Mouse (Mus musculus): ENCODE data around the gene Olfr1423. TPM values are rescaled to one million over a fixed set of nuclear protein-coding genes. Genes with fewer than 3 reads are reported as not detected.
A peak's percentile ranks its signal among the peaks of the same experiment; 100 is the strongest.
"Not testable (repeated sequence)": the region's sequence is repeated elsewhere in the genome, so short reads cannot be mapped to it uniquely, and the experiment has no call there.

The Olfr1423 gene
- not detected for total RNA-seq (2021)
- long read RNA-seq, experiment 1 = 0 reads
- long read RNA-seq, experiment 2 = 0 reads

DNA sequence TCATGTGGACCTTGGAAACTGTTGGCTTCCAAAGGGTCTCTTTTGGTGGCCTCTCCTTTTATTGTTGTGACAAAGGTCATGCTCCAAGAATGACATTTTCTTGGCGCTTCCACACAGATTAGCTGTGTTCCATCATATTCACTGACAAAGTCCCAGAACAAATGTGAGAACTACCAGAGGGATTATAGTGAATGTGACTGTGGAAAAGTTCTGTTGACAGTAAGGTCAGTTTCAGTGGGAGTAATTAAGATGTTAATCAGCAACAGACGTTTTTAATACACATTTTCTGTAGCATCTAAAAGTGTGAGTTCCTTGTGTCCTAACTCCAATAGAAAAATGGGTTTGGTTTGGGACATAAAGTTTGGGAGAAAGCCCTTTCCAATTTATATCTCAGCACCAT is at the start of gene Olfr1423:
TSS of gene Olfr1423 (minus strand) at position 101 of the 400 bp plus-strand sequence.
- intact Hi-C loops (cut with DNase I; ENCODE audit: low total_unique reads) = no loop called here

DNA sequence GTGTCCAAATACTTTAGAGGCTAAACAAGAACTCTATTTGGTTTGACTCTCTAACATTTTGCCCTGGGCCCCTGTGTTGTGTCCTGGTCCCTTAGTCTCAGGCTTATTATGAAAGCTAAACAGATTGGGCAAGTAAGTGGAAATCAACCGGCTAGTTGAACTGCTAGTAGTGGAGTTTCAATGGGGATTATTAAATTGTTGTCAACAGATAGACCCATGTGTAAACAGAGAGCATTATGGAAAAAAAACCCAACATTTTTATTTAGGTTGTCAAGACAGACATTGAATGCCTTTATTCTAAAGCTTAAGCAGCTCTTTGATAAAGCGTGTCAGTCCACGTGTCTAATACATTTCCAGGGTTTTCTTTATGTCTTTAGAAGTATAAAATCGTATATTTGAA is 36.5 kb upstream of the Olfr1423 start, which contains the start of gene Olfr1425:
TSS of gene Olfr1425 (minus strand) at position 101 of the 400 bp plus-strand sequence.
- intact Hi-C loops (cut with DNase I; ENCODE audit: low total_unique reads); DNase-seq: not testable (repeated sequence)

More for the DNA sequence above, at the start of gene Olfr1423:
- no peak for DNase-seq

DNA sequence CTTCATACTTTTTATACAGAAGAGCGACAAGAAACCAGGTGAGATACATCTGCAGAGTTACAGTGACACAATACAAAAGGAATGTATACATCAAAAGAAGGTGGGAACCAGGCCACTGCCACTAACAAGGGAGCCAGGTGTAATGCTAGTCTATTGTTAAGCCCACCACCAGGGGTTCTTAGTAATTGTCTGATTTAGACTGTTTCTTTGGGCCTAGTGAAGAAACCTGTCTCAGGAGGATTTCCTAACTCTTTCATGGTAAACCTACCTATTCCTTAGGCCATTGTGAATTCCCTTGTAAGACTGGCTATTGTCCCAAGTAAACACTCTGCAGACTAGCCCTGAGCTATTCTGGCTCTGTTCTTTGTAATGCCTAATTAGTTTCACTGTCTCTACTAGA is 28.4 kb upstream of the Olfr1423 start:
- DNase-seq; intact Hi-C loops (cut with DNase I; ENCODE audit: low total_unique reads): not testable (repeated sequence)

DNA sequence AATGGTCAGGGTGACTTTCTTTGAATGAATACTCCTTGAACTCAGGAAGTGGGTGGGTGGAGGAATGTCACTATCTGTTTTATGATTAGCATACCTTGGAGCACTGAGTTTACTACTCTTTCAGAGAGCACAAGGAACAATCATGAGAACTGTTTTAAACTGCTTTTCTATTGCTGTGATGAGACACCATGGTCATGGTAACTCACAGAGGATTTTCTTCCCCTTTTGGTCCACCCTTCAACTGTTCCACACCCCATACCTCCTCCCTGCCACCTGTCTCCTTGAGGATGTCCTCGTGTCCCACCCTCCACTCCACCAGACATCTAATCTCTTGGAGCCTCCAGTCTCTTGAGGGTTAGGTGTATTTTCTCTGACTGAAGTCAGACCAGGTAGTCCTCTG is 26.7 kb upstream of the Olfr1423 start:
- intact Hi-C loops (cut with DNase I; ENCODE audit: low total_unique reads); DNase-seq: not testable (repeated sequence)

DNA sequence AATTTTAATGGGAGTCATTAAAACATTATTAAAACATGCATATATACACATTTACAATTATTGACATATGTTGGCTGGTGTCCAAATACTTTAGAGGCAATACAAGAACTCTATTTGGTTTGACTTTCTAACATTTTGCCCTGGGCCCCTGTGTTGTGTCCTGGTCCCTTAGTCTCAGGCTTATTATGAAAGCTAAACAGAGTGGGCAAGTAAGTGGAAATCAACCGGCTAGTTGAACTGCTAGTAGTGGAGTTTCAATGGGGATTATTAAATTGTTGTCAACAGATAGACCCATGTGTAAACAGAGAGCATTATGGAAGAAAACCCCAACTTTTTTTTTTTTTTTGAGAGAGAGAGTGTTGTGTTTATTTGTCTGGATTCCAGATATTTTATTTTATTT is 21.5 kb upstream of the Olfr1423 start, which contains the start of gene Olfr1424:
TSS of gene Olfr1424 (minus strand) at position 101 of the 400 bp plus-strand sequence.
- intact Hi-C loops (cut with DNase I; ENCODE audit: low total_unique reads); DNase-seq: not testable (repeated sequence)

DNA sequence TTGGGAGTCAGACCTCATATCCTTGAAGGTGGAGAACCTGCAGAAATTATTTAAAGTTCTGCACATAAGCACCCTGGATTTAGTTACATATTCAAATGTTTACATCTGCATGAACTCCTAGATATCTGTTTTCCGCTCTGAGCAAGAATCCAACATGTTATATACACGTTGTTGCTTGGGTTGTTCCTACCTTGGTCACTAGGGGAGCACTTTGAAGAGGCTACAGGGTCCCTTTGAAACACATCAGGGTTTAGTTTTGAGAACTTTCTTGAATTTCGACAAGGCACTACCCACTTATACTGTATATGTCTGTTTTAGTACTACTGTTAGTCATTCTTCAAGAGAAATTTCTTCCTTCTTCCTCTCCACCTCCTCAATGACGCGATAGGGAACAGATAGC is 2.0 kb upstream of the Olfr1423 start:
- no peak for DNase-seq
- intact Hi-C loops (cut with DNase I; ENCODE audit: low total_unique reads) = no loop called here

DNA sequence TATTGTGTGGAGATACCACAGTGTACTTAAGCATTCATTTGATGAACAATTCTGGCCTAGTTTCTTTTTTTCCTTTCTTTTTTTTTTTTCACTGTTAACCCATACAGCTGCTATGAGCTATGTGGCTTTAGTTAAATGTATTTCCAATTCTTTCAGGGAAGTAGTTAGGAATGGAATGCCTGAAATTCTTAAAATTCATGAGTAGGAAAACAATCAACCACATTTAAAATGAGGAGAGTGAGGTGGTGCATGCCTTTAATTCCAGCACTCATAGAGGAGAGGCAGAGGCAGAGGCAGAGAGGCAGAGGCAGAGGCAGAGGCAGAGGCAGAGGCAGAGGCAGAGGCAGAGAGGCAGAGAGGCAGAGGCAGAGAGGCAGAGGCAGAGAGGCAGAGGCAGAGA is 3.4 kb downstream of the Olfr1423 start:
- intact Hi-C loops (cut with DNase I; ENCODE audit: low total_unique reads) = no loop called here
- no peak for DNase-seq

DNA sequence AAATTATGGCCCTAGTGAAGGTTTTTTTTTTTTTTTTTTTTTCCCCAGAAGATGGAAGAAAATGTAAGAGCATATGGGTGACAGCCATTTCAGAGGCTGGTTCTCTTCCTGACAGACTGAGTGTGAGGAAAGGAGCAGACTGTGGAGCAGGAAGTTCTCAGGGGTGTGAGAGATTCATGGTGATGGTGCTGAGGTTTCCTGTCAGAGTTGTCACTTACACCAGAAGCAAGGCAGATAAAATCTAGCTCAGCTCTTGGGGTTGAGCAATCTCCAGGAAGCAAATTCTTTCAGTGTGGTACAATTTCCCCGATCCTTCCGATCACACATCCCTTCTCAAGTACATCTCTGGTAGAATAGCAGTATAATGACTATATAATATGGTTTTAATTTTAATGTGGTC is 14.5 kb downstream of the Olfr1423 start:
- intact Hi-C loops (cut with DNase I; ENCODE audit: low total_unique reads) = no loop called here
- DNase-seq = no peak

DNA sequence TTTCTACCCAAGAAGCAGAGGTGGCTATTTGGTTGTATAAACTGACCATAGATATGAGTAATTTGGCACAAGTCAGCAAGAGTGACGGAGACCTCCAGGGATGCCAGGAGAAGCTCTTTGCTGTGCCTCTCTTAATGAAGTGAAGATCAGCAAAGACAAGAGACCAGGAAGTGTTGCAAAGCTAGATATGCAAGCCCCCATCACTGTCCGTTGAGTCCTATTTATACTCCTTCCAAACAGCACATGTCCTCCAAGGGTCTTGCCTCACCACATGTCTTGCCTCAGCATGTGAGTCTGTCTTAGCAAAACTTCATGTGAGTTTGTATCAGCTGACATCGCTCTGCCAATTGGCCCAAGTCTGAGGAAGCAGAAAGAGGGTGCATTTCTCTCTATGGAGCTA is 15.8 kb downstream of the Olfr1423 start:
- intact Hi-C loops (cut with DNase I; ENCODE audit: low total_unique reads) = no loop called here
- no peak for DNase-seq

DNA sequence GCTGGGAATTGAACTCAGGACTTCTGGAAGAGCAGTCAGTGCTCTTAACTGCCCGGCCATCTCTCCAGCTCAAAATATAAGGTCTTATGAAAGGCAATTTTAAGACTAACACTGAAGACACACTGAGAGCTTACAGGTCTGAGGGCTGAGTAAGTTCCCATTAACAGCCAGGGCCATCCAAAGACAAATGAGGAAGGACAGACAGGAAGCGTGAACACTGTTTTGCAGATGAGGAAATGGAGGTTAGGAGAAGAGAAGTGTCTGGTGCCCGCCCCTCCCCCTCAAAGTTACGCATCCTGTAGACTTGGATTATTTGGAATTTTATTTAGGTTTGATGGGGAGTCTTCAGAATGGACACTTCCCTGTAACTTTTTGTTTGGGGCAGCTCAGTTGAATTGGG is 17.0 kb downstream of the Olfr1423 start:
- no peak for DNase-seq
- intact Hi-C loops (cut with DNase I; ENCODE audit: low total_unique reads) = no loop called here

DNA sequence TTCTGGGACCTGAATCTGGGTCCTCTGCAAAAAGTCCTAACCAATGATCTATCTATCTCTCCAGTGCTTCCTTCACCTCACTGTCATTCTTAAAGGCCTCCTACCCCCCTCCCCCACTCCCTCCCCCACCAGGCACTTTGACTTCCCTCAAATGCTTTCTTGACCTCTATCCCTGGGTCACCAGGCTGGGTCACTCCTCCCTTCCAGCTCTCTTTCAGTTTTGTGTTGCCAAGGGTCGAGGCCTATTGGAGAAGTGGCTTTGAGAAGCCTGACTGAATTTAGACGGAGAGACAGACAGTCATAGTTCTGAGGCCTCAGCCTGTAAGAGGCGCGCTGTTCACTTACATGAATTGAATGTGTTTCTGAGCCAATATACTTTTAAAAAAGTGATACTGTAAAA is 24.9 kb downstream of the Olfr1423 start:
- no peak for DNase-seq
- intact Hi-C loops (cut with DNase I; ENCODE audit: low total_unique reads) = no loop called here

DNA sequence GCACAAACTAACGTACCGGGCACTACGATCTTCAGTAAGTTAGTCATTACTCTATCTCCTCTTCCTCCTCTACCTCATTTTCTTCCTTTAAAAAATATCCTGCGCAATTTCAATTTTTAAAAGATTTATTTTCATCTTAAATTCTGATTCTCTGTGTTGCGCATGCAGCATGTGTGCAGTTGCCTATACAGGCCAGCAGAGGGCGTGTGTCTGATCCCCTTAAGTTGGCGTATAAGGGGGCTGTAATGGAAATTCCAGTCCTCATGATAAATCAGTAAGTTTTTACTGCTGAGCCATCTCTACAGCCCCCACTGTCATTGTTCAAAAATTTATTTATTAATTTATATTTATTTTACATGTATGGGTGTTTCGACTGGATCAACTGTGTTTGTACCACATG is 25.4 kb downstream of the Olfr1423 start:
- intact Hi-C loops (cut with DNase I; ENCODE audit: low total_unique reads) = no loop called here
- DNase-seq = no peak

DNA sequence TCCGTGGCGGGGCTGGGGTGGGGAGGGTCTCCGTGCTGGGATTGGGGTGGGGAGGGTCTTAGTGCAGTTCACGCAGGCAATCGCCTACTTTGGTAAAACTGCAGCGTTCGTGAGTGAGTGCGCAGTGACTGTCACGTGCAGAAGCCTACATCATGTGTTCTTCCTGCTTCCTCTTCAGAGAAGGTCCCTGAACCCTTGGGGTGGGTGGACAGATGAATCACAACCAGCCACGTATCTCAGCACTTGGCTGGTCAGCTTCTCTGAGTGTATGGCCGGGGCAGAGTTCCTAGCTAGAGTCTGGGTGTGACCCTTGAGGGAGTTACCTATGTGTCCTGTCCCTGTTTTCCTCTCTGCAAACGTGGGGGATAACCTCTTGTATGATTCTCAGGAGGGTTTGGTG is 27.9 kb downstream of the Olfr1423 start:
- intact Hi-C loops (cut with DNase I; ENCODE audit: low total_unique reads) = loop anchor here (5.0 kb wide), 1 partner anchor 236 kb away; no protein-coding TSS in a partner anchor

DNA sequence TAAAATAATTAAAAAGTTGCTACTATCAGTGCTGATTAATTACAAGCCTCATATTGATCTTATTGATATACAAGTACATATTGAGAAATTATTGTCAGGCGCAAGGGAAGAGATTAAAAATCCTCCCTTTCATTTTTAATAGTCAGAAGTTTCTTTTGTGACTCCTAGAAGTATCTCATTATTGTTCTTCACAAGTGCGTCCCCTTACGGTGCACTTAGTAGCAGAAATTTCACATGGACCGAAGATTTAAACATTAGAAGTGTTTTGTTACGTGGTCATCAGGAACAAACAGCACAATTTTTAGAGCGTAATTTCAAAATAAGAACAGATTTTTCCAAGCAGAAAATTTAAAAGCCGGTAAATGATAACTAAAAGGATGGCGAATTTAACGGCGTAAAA is 28.5 kb downstream of the Olfr1423 start:
- no peak for DNase-seq

More for the DNA sequence above, 27.9 kb downstream of the Olfr1423 start:
- peak; percentile 55 for DNase-seq

DNA sequence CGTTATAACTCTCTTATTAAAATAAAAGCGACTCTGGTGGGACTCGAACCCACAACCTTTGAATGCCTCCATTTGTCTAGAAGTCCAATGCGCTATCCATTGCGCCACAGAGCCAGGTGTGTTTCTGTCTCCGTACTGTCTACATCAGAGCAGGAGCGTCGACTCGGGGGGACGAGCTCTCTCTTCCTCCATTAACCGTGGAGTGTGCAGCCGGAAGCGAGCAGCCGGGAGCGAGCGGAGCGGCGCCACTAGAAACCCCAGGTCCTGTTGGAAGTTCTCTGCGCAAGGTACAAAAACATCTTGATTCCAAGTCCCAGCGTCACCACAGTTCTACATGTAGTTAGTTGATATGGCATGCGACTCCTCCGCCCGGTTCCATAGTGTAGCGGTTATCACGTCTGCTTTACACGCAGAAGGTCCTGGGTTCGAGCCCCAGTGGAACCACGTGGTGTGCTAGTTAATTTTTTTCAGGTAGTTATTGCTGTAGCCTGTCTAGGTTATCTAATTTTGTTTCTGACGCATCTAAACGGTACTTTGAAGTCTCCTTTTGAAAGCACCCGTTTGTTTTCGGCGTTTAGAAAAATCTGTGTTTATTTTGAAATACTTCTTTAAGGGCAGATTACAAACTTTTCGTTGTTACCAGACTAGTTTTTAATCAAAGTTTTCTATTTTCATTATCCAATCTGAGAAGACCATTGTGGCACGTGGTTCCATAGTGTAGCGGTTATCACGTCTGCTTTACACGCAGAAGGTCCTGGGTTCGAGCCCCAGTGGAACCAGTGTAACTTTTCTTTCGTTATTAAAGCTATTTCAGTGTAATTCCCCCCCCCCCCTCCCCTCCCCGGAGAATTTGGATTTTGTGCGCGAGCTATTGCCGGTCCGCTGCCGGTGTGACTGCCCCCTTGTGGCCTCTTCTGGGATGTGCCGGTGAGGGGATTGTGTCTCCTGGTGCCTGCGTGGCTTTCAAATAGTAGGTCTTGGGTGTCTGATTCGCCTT is 29.3 kb downstream of the Olfr1423 start:
- DNase-seq = peak; percentile 88
- intact Hi-C loops (cut with DNase I; ENCODE audit: low total_unique reads) = loop anchor here (5.0 kb wide), 1 partner anchor 235 kb away; no protein-coding TSS in a partner anchor

More for the DNA sequence above, 28.5 kb downstream of the Olfr1423 start:
- intact Hi-C loops (cut with DNase I; ENCODE audit: low total_unique reads) = loop anchor here (5.0 kb wide), 1 partner anchor 235 kb away; no protein-coding TSS in a partner anchor

DNA sequence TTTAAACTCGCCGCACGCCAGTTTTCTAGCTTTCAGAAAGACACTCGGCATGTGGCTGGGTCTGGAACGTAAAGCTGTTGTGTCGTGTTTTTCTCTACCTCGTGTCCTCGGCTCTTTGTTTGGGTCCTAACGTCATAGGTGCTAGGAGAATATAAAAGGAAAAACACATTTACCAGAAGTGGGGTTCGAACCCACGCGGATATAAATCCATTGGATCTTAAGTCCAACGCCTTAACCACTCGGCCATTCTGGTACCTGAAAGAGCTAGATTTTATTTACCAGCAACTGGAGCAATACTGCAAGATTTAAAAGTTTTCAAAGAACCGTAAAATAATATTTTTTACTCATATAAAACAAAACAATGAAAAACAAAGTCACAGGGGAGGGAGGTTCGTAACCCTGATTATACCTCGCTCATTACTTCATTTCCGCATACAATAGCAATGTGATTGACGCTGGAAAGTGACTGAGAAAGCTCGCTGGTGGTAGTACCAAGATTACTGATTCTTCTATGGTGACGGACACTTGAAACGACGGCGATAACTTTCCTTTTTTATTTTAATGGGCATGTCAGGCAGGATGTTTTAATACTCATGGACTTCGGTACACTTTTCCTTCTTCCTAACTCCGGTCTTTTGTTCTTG is 30.1 kb downstream of the Olfr1423 start:
- DNase-seq = peak; percentile 38
- intact Hi-C loops (cut with DNase I; ENCODE audit: low total_unique reads) = loop anchor here (5.0 kb wide), 1 partner anchor 234 kb away; no protein-coding TSS in a partner anchor

DNA sequence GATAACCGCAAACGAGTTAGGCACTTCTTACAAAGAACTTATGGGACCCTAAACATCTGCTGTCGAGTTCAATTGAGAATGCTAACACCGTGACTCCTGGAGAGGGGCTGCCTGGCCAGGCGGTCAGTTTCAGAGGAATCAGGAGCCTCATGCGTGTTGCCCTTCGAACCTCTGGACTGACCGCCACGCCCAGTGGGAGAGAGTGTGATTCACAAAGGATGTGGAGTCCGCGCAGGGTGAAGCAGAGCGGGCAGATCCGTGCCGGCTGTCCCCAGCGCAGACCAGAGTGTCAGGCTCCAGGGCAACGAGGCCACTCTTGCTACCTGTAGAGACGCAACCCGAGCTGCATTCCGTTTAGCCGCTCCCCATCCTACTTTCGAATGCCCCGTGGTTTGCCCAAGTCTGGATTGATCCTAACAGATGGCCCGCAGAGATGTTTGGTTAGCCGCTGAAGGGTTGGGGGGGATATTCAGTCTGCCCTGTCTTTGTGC is 30.8 kb downstream of the Olfr1423 start:
- intact Hi-C loops (cut with DNase I; ENCODE audit: low total_unique reads) = loop anchor here (5.0 kb wide), 1 partner anchor 233 kb away; no protein-coding TSS in a partner anchor

DNA sequence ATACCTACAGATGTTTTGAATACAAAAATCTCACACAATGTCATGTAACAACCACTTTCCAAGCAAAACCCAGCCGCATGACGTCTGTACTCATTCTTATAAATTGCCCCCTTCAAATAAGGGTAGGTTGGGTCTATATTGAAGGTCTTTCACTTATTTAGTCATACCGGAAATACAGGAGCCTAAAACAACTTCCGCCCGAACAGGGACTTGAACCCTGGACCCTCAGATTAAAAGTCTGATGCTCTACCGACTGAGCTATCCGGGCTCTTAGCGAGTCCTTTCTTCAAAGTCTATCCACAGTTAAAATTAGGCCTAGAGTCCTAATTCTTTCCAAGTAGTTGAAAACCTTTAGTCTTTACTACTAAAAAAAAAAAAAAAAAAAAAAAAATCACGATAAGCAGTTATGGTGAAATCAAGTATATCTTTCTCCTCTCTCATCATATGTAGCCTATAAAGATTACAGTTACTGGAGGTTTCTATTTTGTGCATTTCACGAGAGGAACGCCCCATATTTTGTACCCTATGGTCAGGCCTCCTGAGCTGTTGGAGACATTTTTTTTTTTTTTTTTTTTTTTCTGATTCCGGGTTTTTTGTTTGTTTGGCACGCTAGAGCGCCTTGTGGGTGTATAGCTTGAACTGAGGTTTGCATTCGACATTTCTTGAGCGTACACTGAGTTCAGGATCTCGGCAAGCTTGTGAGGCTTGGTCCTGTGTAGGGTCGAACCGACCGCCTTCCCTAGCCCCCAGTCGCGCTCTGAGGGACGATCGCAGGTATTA is 31.4 kb downstream of the Olfr1423 start:
- DNase-seq = peak; percentile 44
- intact Hi-C loops (cut with DNase I; ENCODE audit: low total_unique reads) = loop anchor here (5.0 kb wide), 1 partner anchor 232 kb away; no protein-coding TSS in a partner anchor

More for the DNA sequence above, 30.8 kb downstream of the Olfr1423 start:
- DNase-seq = peak; percentile 68

All from gastrocnemius, postnatal 14 days (tissue).